Mouse (Mus musculus) megakaryocyte, embryonic 14.5 days (primary cell): ENCODE data around the gene Fcgr2b.

Experiments
- FLI1 ChIP-seq: IDR thresholded peaks from 2 replicates; pipeline ENCODE4 v1.6.1; 2012; ENCODE audit warnings: low read length, inconsistent platforms, mixed read lengths
- GATA1 ChIP-seq: IDR thresholded peaks from 3 replicates; pipeline ENCODE4 v1.6.1; 2012; ENCODE audit warnings: mixed read lengths, low read length, inconsistent platforms, borderline replicate concordance

GRCm38 (mm10) chr1:170932043-170932442 lies 44.3 kb downstream of the Fcgr2b start:
- TF ChIP-seq GATA1, result no peak
- no peak for TF ChIP-seq FLI1
